Mouse (Mus musculus) forebrain, embryonic 16.5 days (tissue): ENCODE measurements around the gene Cldn15. TPM values are rescaled to one million over a fixed set of nuclear protein-coding genes. Genes with fewer than 3 reads are reported as not detected.
A peak's percentile ranks its signal among the peaks of the same experiment; 100 is the strongest.

Experiments used
- ATAC-seq: fragments of 200-750 bp; cut with Nextera tagmentation; 2 replicates; pipeline ENCODE4 v1.8.0; 2017; ENCODE audit warnings: mild to moderate bottlenecking, moderate library complexity
- H3K27ac ChIP-seq: fragments of 300-500 bp; sonication (generic); 2 replicates; pipeline ENCODE4 v1.5.1; 2014; ENCODE audit warnings: low read length, control low read depth
- H3K27me3 ChIP-seq: fragments of 300-500 bp; sonication (generic); replicated peaks from 2 replicates; pipeline ENCODE4 v1.6.1; 2014; ENCODE audit warnings: low read length; ENCODE audit not compliant: control insufficient read depth, insufficient read depth
- H3K36me3 ChIP-seq: fragments of 300-500 bp; sonication (generic); 2 replicates; pipeline ENCODE4 v1.6.1; 2014; ENCODE audit not compliant: control insufficient read depth, insufficient read depth
- H3K4me1 ChIP-seq: fragments of 300-500 bp; sonication (generic); replicated peaks from 2 replicates; pipeline ENCODE4 v1.6.1; 2014; ENCODE audit warnings: low read length; ENCODE audit not compliant: control insufficient read depth, insufficient read depth
- H3K4me2 ChIP-seq: fragments of 300-500 bp; sonication (generic); 2 replicates; pipeline ENCODE4 v1.6.1; 2014; ENCODE audit warnings: mild to moderate bottlenecking, low read length, control low read depth
- H3K4me3 ChIP-seq: fragments of 300-500 bp; sonication (generic); replicated peaks from 2 replicates; pipeline ENCODE4 v1.5.1; 2014; ENCODE audit warnings: mild to moderate bottlenecking, low read length, control low read depth
- H3K9ac ChIP-seq: fragments of 300-500 bp; sonication (generic); replicated peaks from 2 replicates; pipeline ENCODE4 v1.6.1; 2014; ENCODE audit warnings: low read depth, low read length, control low read depth
- H3K9me3 ChIP-seq: fragments of 300-500 bp; sonication (generic); 2 replicates; pipeline ENCODE4 v1.6.1; 2016; ENCODE audit warnings: low read length; ENCODE audit not compliant: control insufficient read depth
- WGBS: fragments of 180-500 bp; shearing (Covaris S2); extraction: QIAGEN DNeasy Blood & Tissue Kit; methylation state at CpG from one replicate; pipeline ENCODE4 v1.1.7; 2014; 5-methylcytosine and 5-hydroxymethylcytosine counted together
- polyA plus RNA-seq: library from polyadenylated mRNA; unstranded; fragments of >200 nt; fragmentation: Nextera tagmentation; extraction: Ambion mirVana; gene quantifications from 2 replicates; pipeline ENCODE4 v1.2.1, GENCODE M21; 2015

Cldn15 gene
- polyA plus RNA-seq, 1 experiment from 2014 or later = 0.58 TPM

DNA sequence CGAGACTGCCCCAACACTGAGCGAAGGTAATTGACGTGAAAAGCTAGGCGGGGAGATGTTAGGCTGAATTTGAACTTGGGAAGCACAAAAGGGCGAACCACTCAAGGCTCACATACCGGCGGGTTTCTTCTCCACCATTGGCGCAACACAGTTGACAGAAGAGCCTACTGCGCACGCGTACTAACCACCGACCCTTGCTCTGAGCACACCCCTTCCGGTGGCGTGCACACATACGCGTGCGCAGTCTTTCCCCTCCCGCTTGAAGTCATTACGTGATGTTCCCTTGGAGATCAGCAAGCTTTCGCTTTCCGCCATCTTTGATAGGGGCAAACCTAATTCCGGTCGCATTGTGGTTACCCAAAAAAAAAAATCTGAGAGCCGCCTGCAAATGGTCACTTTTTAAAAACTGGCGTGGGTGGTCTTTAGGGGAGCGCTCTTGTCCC lies 20.3 kb downstream of the Cldn15 start, which contains the start of gene Plod3:
Gene Plod3 (plus strand): TSS at position 325 of the 443 bp plus-strand sequence.
- peak; percentile 94 for ATAC-seq
- Histone ChIP-seq H3K4me3 (peak within 1 kb of the TSS; percentile 91), H3K27ac (peak within 1 kb of the TSS; percentile 94), H3K27me3 (no peaks in the 10 kb centered on the region), H3K9me3 (no peaks in the 10 kb centered on the region), H3K36me3 (peaks cover 20% of the 10 kb centered on the region), H3K4me1 (peaks cover 14% of the 10 kb centered on the region), H3K9ac (peak within 1 kb of the TSS; percentile 99), H3K4me2 (peak within 1 kb of the TSS; percentile 80)
- 0% methylated on average over 26 of the region's 26 CpGs for WGBS

DNA sequence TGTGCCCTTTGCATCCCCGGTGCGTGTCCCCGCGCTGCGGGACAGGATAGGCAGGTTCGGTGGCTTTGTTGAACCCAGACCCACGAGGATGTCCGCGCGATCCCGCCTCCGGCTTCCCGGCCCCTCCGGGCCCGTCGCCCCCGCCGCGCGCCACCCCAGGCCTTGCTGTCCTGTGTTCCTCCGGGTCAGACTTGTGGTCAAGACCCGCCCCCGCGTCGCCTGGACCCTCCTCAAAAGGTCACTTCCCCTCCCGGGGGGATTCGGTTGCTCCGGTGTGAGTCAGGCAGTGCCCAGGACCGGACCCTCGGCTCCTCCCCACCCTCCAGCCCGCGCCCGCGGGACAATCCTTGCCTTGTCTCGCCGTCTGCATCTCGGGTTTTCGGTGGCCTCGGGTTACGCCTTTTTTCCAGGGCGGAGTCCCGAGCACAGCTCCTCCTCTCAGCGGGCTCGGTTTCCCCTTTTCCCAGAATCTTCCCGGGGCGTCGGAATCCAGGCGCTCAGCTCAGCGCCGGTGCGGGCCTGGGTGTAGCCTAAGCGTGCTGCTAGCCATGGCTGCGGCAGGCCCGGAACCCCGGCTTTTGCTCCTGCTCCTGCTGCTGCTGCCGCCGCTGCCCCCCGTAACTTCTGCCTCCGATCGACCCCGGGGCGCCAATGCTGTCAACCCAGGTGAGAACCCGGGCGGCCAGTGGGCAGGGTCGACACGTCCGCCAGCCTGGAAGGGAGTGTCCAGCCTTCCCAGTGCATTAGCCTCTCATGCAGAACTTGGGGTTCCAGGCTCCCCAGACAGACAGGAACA lies 20.9 kb downstream of the Cldn15 start:
- ATAC-seq = peak; percentile 57
- no peaks in the 10 kb centered on the region for H3K9me3 ChIP-seq
- peak overlapping the region; percentile 91 for H3K4me3 ChIP-seq
- H3K4me2 ChIP-seq = peak overlapping the region; percentile 80
- H3K9ac ChIP-seq = peak overlapping the region; percentile 99
- H3K4me1 ChIP-seq = peaks cover 14% of the 10 kb centered on the region
- WGBS = under 1% methylated on average over 65 of the region's 67 CpGs
- peaks cover 26% of the 10 kb centered on the region for H3K36me3 ChIP-seq
- H3K27me3 ChIP-seq = no peaks in the 10 kb centered on the region
- H3K27ac ChIP-seq = peak overlapping the region; percentile 94

DNA sequence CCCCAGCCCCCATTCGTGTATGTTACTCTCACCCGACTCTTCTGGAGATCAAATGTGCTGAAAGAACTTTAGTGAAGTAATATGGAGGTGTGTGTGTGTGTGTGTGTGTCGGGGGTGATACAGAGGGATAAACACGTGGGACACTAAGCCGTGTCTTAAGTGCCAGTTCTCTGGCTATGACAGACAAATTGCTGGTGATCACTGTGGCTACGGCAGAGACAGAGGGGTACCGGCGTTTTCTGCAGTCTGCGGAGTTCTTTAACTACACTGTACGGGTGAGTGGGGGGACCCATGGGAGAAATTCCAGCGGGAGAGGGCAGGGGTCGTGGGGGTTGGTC lies 21.5 kb downstream of the Cldn15 start, which contains the start of gene Znhit1:
Gene Znhit1 (minus strand): TSS at position 88 of the 338 bp plus-strand sequence.
- 0 out of 2 replicates have a peak, but pooled peaks have one; percentile 4 for ATAC-seq
- Histone ChIP-seq H3K9ac (peak within 1 kb of the TSS; percentile 99), H3K9me3 (no peaks in the 10 kb centered on the region), H3K27me3 (no peaks in the 10 kb centered on the region), H3K36me3 (peaks cover 30% of the 10 kb centered on the region), H3K27ac (peak within 1 kb of the TSS; percentile 94), H3K4me1 (peaks cover 14% of the 10 kb centered on the region), H3K4me3 (peak within 1 kb of the TSS; percentile 91), H3K4me2 (peak within 1 kb of the TSS; percentile 80)
- WGBS = 5% methylated on average over 12 of the region's 12 CpGs

DNA sequence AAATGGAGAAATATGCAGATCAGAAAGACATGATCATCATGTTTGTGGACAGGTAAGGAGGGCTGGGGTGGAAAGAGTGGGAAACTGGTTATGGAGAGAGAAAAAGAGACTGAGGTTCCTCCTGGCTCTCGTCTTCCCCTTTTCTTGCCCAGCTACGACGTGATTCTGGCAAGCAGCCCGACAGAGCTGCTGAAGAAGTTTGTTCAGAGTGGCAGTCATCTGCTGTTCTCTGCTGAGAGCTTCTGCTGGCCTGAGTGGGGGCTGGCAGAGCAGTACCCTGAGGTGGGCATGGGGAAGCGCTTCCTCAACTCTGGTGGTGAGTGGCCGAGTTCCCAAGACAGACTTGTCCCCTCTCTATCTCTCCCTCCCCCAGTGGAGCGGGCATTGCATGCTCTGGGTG lies 22.0 kb downstream of the Cldn15 start:
- Histone ChIP-seq H3K4me2 (peak overlapping the region; percentile 80), H3K4me3 (peak overlapping the region; percentile 91), H3K27me3 (no peaks in the 10 kb centered on the region), H3K9ac (peak overlapping the region; percentile 99), H3K36me3 (peaks cover 31% of the 10 kb centered on the region), H3K9me3 (no peaks in the 10 kb centered on the region), H3K27ac (no peak overlapping the region), H3K4me1 (peaks cover 14% of the 10 kb centered on the region)
- ATAC-seq = no peak
- 38% methylated on average over 7 of the region's 7 CpGs for WGBS

DNA sequence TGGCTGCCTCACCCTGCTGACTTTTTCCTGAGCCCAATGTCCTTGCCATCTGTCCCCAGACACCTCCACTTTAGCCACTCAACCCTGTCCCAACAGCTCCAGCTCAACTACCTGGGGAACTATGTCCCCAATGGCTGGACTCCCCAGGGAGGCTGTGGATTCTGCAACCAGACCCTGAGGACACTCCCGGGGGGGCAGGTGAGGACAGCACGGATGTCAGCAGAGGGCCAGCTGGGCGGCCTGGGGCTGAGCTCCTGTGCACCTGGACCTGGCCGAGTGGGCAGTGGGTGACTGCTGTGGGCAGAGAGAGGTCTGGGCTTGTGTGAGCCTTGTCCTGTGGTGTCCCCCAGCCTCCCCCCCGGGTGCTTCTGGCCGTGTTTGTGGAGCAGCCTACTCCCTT lies 23.4 kb downstream of the Cldn15 start:
- Histone ChIP-seq H3K4me1 (peaks cover 14% of the 10 kb centered on the region), H3K36me3 (peaks cover 44% of the 10 kb centered on the region)
- WGBS = 98% methylated on average over 6 of the region's 6 CpGs

DNA sequence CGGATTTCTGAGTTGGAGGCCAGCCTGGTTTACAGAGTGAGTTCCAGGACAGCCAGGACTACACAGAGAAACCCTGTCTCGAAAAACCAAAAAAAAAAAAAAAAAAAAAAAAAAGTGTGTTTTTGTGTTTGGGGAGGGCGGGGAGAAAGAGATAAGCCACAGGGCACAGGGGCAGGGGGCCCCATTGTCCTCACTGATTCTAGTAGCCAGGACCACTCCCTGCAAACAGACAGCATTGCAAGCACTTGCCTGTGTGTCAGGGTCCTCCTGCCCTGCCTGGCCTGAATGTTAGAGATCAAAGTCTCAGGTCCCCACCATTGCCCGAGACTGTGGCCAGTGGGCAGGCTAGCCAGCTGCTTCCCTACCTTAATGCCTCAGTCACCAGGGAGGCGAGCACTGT lies 33.0 kb downstream of the Cldn15 start:
- ATAC-seq = no peak
- peaks cover 8% of the 10 kb centered on the region for H3K36me3 ChIP-seq
- H3K27ac ChIP-seq = no peak overlapping the region
- H3K27me3 ChIP-seq = no peaks in the 10 kb centered on the region
- H3K4me3 ChIP-seq = no peak overlapping the region
- H3K4me2 ChIP-seq = no peak overlapping the region
- H3K9me3 ChIP-seq = no peaks in the 10 kb centered on the region
- no peaks in the 10 kb centered on the region for H3K4me1 ChIP-seq
- WGBS = 70% methylated on average over 3 of the region's 5 CpGs
- no peak overlapping the region for H3K9ac ChIP-seq

More for the DNA sequence above, 23.4 kb downstream of the Cldn15 start:
- H3K27me3 ChIP-seq = no peaks in the 10 kb centered on the region
- H3K4me3 ChIP-seq = no peak overlapping the region
- no peak for ATAC-seq
- H3K9me3 ChIP-seq = no peaks in the 10 kb centered on the region
- no peak overlapping the region for H3K4me2 ChIP-seq
- H3K9ac ChIP-seq = no peak overlapping the region
- H3K27ac ChIP-seq = no peak overlapping the region

DNA sequence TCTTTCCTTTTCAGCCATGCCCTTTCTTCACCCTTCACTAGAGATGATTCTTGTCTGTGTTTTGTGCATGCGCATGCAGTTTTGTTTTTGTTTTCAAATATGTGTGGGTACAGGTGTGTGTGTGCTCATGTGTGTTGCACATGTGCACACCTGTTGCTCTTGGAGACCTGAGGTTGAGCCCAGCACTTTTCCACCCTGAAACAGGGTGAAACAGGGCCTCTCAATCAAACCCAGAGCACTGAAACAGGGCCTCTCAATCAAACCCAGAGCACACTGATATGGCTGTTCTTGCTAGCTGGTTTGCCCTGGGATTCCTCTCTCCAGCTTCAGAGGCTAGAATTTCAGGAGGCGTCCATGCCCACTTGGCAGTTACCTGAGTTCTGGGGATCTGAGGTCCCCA lies 34.2 kb downstream of the Cldn15 start:
- no peaks in the 10 kb centered on the region for H3K27me3 ChIP-seq
- no peak for ATAC-seq
- H3K4me1 ChIP-seq = no peaks in the 10 kb centered on the region
- H3K9ac ChIP-seq = no peak overlapping the region
- no peak overlapping the region for H3K4me3 ChIP-seq
- 93% methylated on average over 2 of the region's 2 CpGs for WGBS
- no peak overlapping the region for H3K4me2 ChIP-seq
- H3K27ac ChIP-seq = no peak overlapping the region
- no peaks in the 10 kb centered on the region for H3K36me3 ChIP-seq
- H3K9me3 ChIP-seq = no peaks in the 10 kb centered on the region

DNA sequence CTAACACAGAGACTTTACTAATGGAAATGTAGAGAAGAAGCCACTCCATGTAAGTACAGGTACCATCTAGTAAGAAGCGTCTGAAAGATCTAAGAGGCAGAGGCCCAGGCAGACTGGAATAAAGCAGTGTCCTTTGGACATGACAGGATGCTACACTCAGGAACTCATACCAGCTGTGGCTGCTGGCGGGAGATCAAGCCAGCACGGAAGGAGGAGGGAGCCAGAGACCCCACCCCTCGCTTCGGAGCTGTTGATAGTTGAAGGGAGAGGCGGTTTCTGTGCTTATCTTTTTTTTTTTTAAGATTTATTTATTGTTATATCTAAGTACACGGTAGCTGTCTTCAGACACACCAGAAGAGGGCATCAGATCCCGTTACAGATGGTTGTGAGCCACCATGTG lies 40.9 kb downstream of the Cldn15 start:
- Histone ChIP-seq H3K27me3 (0 out of 2 replicates have a peak, but pooled peaks cover 2% of the 10 kb centered on the region), H3K4me1 (no peaks in the 10 kb centered on the region), H3K27ac (no peak overlapping the region), H3K4me2 (no peak overlapping the region), H3K9me3 (no peaks in the 10 kb centered on the region), H3K9ac (no peak overlapping the region), H3K36me3 (no peaks in the 10 kb centered on the region), H3K4me3 (no peak overlapping the region)
- 60% methylated on average over 8 of the region's 8 CpGs for WGBS
- no peak for ATAC-seq

DNA sequence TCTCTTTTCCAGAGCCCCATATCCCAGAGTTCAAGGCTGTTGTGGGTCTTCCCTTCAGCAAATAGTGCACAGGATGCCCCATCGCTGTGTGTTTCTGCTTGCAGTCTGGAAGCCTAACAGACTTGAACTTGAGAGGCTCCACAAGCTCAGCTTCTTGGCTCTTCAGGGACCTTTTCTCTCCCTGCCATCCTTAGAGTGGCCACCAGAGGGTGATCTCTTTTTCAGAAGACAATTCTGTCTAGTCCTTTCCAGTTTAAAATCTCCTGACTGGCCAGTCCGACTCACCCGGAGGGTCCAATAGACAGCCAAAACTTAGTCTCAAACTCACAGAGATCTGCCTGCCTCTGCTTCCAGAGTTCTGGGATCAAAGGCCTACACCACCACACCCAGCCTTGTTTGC lies 43.6 kb downstream of the Cldn15 start:
- no peak for ATAC-seq
- H3K27me3 ChIP-seq = 0 out of 2 replicates have a peak, but pooled peaks cover 2% of the 10 kb centered on the region
- H3K9me3 ChIP-seq = no peaks in the 10 kb centered on the region
- no peaks in the 10 kb centered on the region for H3K4me1 ChIP-seq
- no peak overlapping the region for H3K9ac ChIP-seq
- no peak overlapping the region for H3K4me2 ChIP-seq
- H3K27ac ChIP-seq = no peak overlapping the region
- H3K36me3 ChIP-seq = no peaks in the 10 kb centered on the region
- 18% methylated on average over 3 of the region's 3 CpGs for WGBS
- H3K4me3 ChIP-seq = no peak overlapping the region
